Mouse (Mus musculus) brain, embryonic 14.5 days (tissue): ENCODE data around the gene Zmym4.

Experiments
- CTCF ChIP-seq: fragments of 200-500 bp; IDR thresholded peaks from 2 replicates; pipeline ENCODE4 v1.5.1; 2012; ENCODE audit warnings: inconsistent platforms, mild to moderate bottlenecking, moderate library complexity, borderline replicate concordance; ENCODE audit not compliant: insufficient read depth, insufficient read length; ENCODE audit errors: extremely low read depth
- POLR2A ChIP-seq: fragments of 200-500 bp; IDR thresholded peaks from 2 replicates; pipeline ENCODE4 v1.6.1; 2012; ENCODE audit warnings: mild to moderate bottlenecking, inconsistent platforms, borderline replicate concordance; ENCODE audit not compliant: poor library complexity, insufficient read depth, insufficient read length, severe bottlenecking; ENCODE audit errors: extremely low read depth

GRCm38 (mm10) chr4:126977467-126977866, 9.5 kb upstream of the Zmym4 start:
- TF ChIP-seq POLR2A, result no peak
- peak; percentile 36; the same call in 1 of the 2 replicates for TF ChIP-seq CTCF
